Mouse (Mus musculus) liver, embryonic 12.5 days (tissue): Measurements from ENCODE around the gene Gm49359. TPM values are rescaled to one million over a fixed set of nuclear protein-coding genes. Genes with fewer than 3 reads are reported as not detected.
A peak's percentile ranks its signal among the peaks of the same experiment; 100 is the strongest.
"Not testable (repeated sequence)": the region's sequence is repeated elsewhere in the genome, so short reads cannot be mapped to it uniquely, and the experiment has no call there.

ENCODE experiments used
- ATAC-seq: fragments of 200-750 bp; cut with Nextera tagmentation; 2 replicates; pipeline ENCODE4 v1.8.0; 2017; ENCODE audit warnings: moderate number of reproducible peaks, mild to moderate bottlenecking, moderate library complexity
- H3K27ac ChIP-seq: fragments of 300-500 bp; sonication (generic); 2 replicates; pipeline ENCODE4 v1.5.1; 2016; ENCODE audit warnings: mild to moderate bottlenecking
- H3K27me3 ChIP-seq: fragments of 300-500 bp; sonication (generic); replicated peaks from 2 replicates; pipeline ENCODE4 v1.6.1; 2016; ENCODE audit warnings: mild to moderate bottlenecking, moderate library complexity
- H3K36me3 ChIP-seq: fragments of 300-500 bp; sonication (generic); 2 replicates; pipeline ENCODE4 v1.6.1; 2016; ENCODE audit warnings: mild to moderate bottlenecking, moderate library complexity
- H3K4me1 ChIP-seq: fragments of 300-500 bp; sonication (generic); 2 replicates; pipeline ENCODE4 v1.6.1; 2016
- H3K4me2 ChIP-seq: fragments of 300-500 bp; sonication (generic); 2 replicates; pipeline ENCODE4 v1.6.1; 2016; ENCODE audit warnings: mild to moderate bottlenecking, moderate library complexity
- H3K4me3 ChIP-seq: fragments of 300-500 bp; sonication (generic); 2 replicates; pipeline ENCODE4 v1.5.1; 2016; ENCODE audit warnings: mild to moderate bottlenecking, moderate library complexity
- H3K9ac ChIP-seq: fragments of 300-500 bp; sonication (generic); 2 replicates; pipeline ENCODE4 v1.6.1; 2016; ENCODE audit warnings: mild to moderate bottlenecking, moderate library complexity
- H3K9me3 ChIP-seq: fragments of 300-500 bp; sonication (generic); replicated peaks from 2 replicates; pipeline ENCODE4 v1.6.1; 2016; ENCODE audit warnings: mild to moderate bottlenecking, moderate library complexity
- WGBS: fragments of 180-500 bp; shearing (Covaris S2); methylation state at CpG from one replicate; pipeline ENCODE4 v1.1.7; 2016; ENCODE audit not compliant: insufficient replicate concordance; 5-methylcytosine and 5-hydroxymethylcytosine counted together
- microRNA-seq: library from miRNA; unstranded; fragments of <30 nt; microRNA quantifications from one replicate; pipeline ENCODE4, GENCODE M21; 2017
- polyA plus RNA-seq: library from polyadenylated mRNA; unstranded; fragments of >200 nt; fragmentation: Nextera tagmentation; extraction: Ambion mirVana; gene quantifications from 2 replicates; pipeline ENCODE4 v1.2.1, GENCODE M21; 2016

Gene Gm49359
- polyA plus RNA-seq, result 3.6 and 4.2 TPM in 2 replicates

DNA sequence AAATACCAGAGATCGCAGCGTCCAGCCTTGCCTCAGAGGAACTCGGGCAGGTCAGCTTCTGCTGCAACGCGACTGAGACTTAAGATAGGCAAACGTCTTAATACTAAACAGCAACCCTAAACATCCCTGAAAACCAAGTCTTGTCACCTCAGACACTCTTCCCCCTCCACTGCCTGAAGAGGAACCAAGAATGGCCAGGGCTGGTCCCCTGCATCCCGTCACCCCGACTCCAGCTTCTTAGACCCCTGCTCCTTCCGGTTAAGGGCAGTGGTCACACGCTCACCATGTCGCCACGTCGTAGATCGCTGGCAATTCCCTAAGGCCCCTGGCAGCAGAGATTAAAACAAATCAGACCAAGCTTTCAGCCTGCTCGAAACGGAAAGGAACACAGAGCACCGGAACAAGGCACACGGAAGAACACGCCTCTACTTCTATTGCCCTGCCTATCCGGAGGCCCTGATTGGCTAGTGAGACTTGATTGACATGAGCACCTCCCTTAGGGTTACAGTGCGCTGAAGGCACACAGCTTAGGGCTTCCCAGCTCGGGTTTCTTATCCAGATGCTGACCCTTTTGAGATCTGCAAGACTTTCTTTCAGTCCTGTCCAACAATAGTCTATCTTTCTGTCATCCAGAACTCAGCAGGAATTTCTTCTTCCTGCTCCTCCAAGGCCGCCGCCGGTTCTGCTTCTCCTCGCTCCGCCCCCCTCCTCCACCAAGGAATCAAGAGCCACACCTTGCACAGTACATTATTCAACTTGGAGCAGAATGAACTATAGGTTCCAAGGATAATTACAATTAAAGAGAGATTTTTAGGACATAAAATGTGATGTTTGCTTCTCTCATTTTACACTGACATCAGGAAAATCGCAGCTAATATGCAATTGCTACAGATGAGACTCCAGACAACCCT, at the start of gene Gm49359:
Gm49359 (minus strand) TSS at position 409 of the 911 bp plus-strand sequence.
- peak within 1 kb of the TSS; percentile 54 for H3K4me2 ChIP-seq
- H3K27ac ChIP-seq, result peak within 1 kb of the TSS; percentile 58
- peak; percentile 100 for ATAC-seq
- 2% methylated on average over 28 of the region's 28 CpGs for whole genome bisulfite sequencing
- H3K9ac ChIP-seq, result peak within 1 kb of the TSS; percentile 68
- not testable (repeated sequence) for H3K4me1 ChIP-seq, H3K9me3 ChIP-seq, H3K27me3 ChIP-seq
- peak within 1 kb of the TSS; percentile 73 for H3K4me3 ChIP-seq
- H3K36me3 ChIP-seq, result peaks cover 15% of the 10 kb centered on the region

- not testable (repeated sequence) for H3K4me2 ChIP-seq, H3K9me3 ChIP-seq, H3K4me3 ChIP-seq, H3K9ac ChIP-seq, H3K36me3 ChIP-seq, H3K27me3 ChIP-seq, ATAC-seq, H3K4me1 ChIP-seq, H3K27ac ChIP-seq
- WGBS, result 48% methylated on average over 1 of the region's 1 CpGs
These were observed 44.2 kb upstream of the Gm49359 start for GRCm38 (mm10) chr13:62510641-62511420.

DNA sequence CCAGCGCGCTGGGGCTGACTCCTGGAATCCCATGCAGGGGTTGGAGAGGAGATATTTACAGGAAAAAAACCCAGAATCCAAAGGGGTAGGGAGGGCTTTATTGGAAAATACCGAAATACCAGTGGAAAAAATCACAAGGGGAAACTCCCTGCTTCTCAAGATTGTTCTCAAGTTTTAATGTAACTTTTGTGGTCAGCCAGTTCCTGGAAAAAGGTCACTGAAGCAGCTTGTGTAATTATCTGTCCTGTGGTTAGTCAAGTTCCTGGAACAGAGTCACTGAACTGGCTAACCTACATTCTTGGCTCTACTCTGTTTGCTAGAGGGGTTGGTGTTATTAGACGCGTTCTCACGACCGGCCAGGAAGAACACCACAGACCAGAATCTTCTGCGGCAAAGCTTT, 6.0 kb upstream of the Gm49359 start:
- ATAC-seq, H3K9me3 ChIP-seq, H3K4me1 ChIP-seq, H3K9ac ChIP-seq, H3K36me3 ChIP-seq, H3K4me2 ChIP-seq, H3K4me3 ChIP-seq, H3K27me3 ChIP-seq, H3K27ac ChIP-seq: not testable (repeated sequence)
- 83% methylated on average over 8 of the region's 8 CpGs for WGBS

- not testable (repeated sequence) for H3K4me2 ChIP-seq, H3K27me3 ChIP-seq, ATAC-seq, H3K27ac ChIP-seq, H3K36me3 ChIP-seq, H3K4me3 ChIP-seq, H3K9me3 ChIP-seq, H3K9ac ChIP-seq, H3K4me1 ChIP-seq
These were observed 3.3 kb upstream of the Gm49359 start for GRCm38 (mm10) chr13:62469947-62470346.

Small RNA genes lying within 50 kb of the gene (microRNA-seq; reads per million reads assigned to microRNA genes)
- gene Gm22256, result not detected

Other genes with a start within 250 kb of the Gm49359 start
- 4.1 TPM in 2 replicates for gene Gm3604, start 83.7 kb downstream of the Gm49359 start, polyA plus RNA-seq
- gene Zfp935, start 91.7 kb upstream of the Gm49359 start, polyA plus RNA-seq, result not detected in 2 replicates
- 7.0 and 7.9 TPM in 2 replicates for gene Zfp934, start 104.4 kb upstream of the Gm49359 start, polyA plus RNA-seq
- gene 6720489N17Rik, start 157.3 kb upstream of the Gm49359 start, polyA plus RNA-seq, result 3.6 and 4.3 TPM in 2 replicates